Mouse (Mus musculus) T-cell, adult 2 months (primary cell): ENCODE measurements around the gene Chchd6.
A peak's percentile ranks its signal among the peaks of the same experiment; 100 is the strongest.

Experiments used
- DNase-seq: peaks from one replicate; pipeline ENCODE4 v3.0.0; 2022; ENCODE audit warnings: low spot score

Chchd6 gene

GRCm38 (mm10) chr6:89585696-89586095 lies 9.8 kb downstream of the Chchd6 start:
- DNase-seq = no peak

- no peak for DNase-seq
Measured at GRCm38 (mm10) chr6:89584634-89585409, 10.6 kb downstream of the Chchd6 start.

GRCm38 (mm10) chr6:89583170-89583569 lies 12.3 kb downstream of the Chchd6 start:
- DNase-seq = no peak

GRCm38 (mm10) chr6:89574641-89575040 lies 20.8 kb downstream of the Chchd6 start:
- DNase-seq = no peak

- DNase-seq = no peak
Measured at GRCm38 (mm10) chr6:89573768-89574167, 21.7 kb downstream of the Chchd6 start.

- DNase-seq = no peak
Measured at GRCm38 (mm10) chr6:89572921-89573636, 22.4 kb downstream of the Chchd6 start.

- no peak for DNase-seq
Measured at GRCm38 (mm10) chr6:89569370-89569769, 26.1 kb downstream of the Chchd6 start.

- DNase-seq = no peak
Measured at GRCm38 (mm10) chr6:89566740-89567139, 28.7 kb downstream of the Chchd6 start.

GRCm38 (mm10) chr6:89563381-89563780 lies 32.1 kb downstream of the Chchd6 start:
- no peak for DNase-seq

- DNase-seq = no peak
Measured at GRCm38 (mm10) chr6:89560826-89561225, 34.6 kb downstream of the Chchd6 start.

- DNase-seq = no peak
Measured at GRCm38 (mm10) chr6:89557654-89558053, 37.8 kb downstream of the Chchd6 start.

- DNase-seq = no peak
Measured at GRCm38 (mm10) chr6:89556566-89556965, 38.9 kb downstream of the Chchd6 start.

- DNase-seq = no peak
Measured at GRCm38 (mm10) chr6:89555971-89556370, 39.5 kb downstream of the Chchd6 start.

- DNase-seq = no peak
Measured at GRCm38 (mm10) chr6:89554029-89554428, 41.4 kb downstream of the Chchd6 start.

GRCm38 (mm10) chr6:89553012-89553704 lies 42.3 kb downstream of the Chchd6 start:
- peak; percentile 32 for DNase-seq

- no peak for DNase-seq
Measured at GRCm38 (mm10) chr6:89552321-89553011, 43.0 kb downstream of the Chchd6 start.

GRCm38 (mm10) chr6:89549157-89549556 lies 46.3 kb downstream of the Chchd6 start:
- no peak for DNase-seq

- no peak for DNase-seq
Measured at GRCm38 (mm10) chr6:89547951-89548350, 47.5 kb downstream of the Chchd6 start.

- no peak for DNase-seq
Measured at GRCm38 (mm10) chr6:89538102-89538751, 57.2 kb downstream of the Chchd6 start.

GRCm38 (mm10) chr6:89535626-89536225 lies 59.7 kb downstream of the Chchd6 start:
- no peak for DNase-seq

- DNase-seq = no peak
Measured at GRCm38 (mm10) chr6:89524766-89525165, 70.7 kb downstream of the Chchd6 start.
